Mouse (Mus musculus): Measurements from ENCODE around the gene Ap3d1.

The Ap3d1 gene

DNA sequence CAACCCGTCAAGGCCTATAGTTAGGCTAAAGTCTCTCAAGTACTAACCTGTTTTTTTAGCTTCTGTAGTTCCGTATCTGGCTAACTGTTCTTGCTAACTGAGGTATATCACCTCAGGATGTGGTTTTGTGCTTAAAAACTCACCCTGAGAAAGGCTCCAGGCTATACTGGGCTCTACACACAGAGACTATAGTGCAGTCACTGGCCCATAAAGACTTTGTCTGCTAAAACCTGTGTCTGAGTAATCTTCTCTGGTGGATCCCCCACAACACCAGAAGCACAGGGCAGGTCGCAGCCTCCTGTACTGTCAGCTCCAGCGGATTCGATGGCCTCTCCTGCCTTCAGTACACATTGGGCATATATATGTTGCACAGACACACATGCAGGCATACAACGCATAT, 60.1 kb downstream of the Ap3d1 start:
- DNase-seq (ENCODE audit: low read depth) = no peak

DNA sequence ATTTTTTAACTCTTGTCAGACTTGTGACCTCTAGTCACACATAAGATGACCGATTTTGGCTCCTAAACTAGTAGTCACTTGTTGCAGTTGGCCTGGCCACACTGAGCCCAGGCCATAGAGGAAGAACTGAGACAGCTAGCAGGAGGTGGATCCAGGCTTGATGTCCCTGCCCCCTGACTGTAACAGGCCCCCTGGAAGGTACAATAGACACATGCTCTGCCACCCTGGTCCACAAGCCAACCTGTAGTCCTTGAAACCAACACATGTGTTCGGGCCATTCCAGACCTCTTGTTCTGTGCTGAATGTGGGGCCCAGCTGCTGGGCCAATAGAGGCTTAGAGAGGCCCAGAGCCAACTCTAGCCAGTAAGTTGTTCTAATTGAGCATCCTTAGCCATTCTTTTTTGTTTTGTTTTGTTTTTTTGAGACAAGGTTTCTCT, 61.8 kb downstream of the Ap3d1 start:
- DNase-seq (ENCODE audit: low read depth) = no peak

DNA sequence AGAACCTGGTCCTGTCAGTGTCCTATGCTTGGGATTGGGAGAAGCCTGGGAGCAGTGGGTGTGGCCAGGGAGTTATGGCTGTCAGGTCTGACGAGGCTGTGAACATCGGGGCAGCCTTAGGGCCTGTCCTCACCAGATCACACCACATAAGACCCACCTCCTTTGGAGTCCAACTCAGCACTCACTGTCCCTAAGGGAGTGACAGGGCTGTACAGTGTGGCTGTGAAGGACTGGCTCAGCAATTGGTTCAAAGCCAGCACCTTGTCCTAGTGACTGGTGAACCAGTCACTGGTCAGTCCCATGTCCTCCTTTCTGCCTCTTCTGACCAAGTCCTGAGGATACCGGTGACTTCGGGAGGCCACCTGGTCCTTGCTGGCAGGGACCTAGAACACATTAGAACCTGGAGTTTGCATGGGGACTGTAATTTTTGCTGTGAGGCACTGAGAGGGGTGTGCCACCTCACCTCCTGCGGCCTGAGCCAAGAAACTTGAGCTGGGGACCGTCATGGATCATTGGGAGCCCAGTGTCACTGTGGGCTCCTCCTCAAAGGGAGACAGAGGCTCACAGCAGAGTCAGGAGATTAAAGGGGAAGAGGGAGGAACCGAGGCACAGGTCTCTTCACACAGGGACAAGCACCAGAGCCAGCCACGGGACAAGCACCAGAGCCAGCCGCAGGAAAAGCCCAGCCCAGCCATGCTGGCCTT, 62.4 kb downstream of the Ap3d1 start:
- DNase-seq (ENCODE audit: low read depth) = peak; percentile 57

DNA sequence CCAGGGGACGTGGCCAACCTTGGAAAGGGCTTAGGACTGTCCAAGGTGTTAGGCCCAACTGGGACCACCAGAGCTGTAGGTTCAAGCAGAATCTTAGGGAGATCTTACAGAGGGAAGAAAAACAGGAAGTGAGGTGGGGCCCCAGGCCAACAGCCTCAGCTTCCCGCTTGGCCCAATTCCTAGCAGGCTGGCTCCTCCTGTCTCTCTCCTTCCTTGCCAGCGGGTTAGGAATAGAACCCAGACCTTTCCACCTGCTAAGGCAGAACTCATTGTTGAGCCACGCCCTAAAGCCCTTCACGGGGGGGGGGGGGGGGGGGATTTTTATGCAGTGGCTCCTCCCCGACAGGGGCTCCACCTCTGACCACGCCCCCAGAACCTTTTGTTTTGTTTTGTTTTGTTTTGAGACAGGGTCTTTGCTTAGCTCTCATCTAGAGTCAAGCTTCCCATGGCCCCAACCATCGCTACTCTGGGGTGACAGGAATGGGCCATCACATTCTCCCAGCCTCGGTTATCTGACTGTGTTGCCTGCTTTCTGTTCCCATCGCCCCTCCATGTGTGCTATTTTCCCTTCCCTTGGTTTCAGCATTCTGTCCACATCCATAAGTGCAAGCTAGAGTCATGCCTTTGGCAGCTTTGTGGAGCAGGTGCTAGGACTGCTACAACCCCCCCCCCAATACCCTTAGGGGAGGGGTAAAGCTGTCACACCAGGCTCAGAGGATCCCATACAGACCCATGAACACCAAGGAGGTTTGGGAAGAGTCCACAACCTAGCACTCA, 63.3 kb downstream of the Ap3d1 start:
- DNase-seq (ENCODE audit: low read depth) = peak; percentile 90

DNA sequence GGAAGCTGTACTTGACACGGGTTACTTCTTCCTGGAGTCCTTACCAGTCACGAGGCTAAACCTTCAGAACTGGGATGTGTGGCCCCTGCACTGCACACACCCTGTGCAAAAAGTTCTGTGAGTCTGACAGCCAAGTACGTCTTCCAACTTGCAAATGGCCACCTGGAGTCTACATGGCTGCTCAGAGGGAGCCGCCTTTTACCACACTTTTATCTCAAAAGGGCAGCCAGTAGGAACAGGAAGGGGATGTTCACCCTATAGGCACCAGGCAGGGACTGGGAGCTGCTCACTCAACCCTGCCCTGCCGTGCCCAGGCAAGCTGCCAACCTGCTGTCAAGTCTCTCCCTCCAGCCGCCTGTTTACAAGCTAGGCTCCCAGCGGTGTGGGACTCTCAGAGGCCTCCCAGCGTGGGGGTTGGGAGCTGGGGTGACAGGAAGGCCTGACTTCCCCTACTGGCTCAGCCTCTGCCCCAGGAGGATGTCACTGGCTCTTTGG, 64.1 kb downstream of the Ap3d1 start, which contains the start of gene Mknk2:
TSS of gene Mknk2 (minus strand) at position 171 of the 495 bp plus-strand sequence.
- DNase-seq (ENCODE audit: low read depth) = peak; percentile 100

DNA sequence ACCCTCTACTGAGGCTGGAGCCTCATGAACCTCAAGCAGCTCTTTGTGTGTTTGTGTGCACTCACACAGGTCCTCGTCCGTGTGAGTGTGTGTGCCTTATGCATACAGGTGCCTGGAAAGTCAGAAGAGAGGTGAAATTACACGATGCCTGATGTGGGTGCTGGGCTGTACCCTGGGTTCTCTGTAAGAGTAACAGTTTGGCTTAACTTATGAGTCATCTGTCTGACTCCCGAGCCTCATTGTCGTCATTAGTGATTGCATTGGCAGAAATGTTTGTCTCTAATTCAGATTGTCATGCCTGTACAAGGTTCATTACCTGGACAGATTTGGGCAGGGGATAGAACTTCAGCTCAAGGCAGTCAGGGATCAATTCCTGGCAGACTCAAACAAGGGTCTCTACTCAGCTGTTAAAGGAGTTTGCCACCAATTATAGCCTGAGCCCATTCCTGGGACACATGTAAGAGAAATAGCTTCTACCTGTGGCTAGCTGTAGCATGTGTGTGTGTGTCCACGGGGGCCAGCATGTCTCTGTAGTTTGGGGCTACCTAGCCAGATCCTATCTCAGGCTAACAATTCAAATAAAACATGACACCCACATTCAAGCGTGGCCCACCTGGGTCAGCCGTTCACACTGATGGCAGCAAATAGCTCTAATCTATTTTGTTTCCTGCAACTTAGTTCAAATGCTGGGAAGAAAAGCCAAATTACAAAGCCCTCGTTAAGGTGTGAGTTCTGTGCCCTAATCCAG, 64.8 kb downstream of the Ap3d1 start:
- peak; percentile 87 for DNase-seq (ENCODE audit: low read depth)

DNA sequence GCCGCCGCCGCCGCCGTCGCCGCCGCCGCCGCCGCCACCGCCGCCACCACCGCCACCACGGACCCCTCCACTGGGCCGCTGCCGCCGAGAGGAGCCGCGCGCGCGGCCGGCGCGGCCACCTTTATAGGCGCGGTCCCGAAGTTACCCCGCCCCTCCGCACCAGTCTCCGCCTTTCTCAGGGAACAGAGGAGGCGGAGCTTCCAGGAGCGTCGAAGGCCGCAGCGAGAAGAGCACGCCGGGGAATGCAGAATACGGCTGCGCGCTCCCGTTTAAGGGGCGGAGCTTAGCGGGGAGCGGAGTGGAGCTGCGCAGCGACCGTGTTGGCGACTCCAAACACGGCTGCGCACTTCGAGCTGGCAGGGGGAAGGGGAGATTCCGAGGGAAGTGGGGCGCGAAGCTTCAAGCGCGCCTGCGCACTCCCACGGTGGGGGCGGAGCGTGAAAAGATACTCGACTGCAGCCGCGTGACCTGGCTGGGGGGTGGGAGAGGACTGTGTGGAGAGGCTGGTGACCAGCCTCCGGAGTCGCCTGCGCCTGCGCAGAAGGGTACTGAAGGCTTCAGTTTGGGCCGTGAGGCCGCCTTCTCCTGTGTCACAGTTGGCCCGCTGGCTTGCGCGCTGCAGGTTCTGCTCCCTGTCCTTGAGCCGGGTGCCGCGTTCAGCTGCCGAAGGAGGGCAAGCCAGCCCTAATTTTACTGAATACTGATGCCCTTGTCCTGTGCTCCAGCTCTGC, 65.7 kb downstream of the Ap3d1 start:
- peak; percentile 100 for DNase-seq (ENCODE audit: low read depth)

DNA sequence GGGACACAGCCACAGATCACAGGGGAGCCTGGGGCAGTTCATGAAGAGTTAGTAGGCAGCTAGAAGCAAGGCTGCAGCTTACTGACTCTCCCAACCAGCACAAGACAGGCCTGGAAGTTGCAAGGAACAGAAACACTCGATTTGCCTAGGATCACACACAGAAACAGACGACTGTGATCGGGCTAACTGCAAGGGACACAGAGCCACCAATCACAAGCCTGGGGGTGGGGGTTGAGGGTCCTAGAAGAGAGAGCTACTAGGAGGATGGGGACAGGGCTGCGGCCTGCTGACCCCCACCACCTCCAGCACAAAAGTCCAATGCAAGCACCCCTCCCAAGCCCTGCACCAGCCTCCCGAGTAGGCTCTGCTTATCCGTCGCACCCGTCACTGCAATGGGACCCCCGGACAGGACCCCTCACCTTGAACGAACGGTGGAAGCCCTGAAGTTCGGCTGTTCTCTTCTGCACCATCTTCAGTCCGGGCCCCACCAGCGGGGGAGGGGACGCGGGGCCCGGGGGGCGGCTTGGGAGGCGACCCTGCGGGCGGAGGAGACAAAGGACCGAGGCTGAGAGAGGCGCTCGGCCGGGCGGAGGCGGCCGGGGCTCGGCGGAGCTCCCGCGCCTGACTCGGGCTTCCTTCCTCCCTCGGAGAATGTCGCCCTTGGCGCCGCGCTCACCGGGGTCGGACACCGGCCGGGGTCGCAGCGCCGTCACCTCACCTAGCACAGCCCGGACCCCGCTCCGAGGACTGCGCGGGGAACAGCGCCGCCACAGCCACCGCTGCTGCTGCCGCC, 66.5 kb downstream of the Ap3d1 start:
- peak; percentile 42 for DNase-seq (ENCODE audit: low read depth)

DNA sequence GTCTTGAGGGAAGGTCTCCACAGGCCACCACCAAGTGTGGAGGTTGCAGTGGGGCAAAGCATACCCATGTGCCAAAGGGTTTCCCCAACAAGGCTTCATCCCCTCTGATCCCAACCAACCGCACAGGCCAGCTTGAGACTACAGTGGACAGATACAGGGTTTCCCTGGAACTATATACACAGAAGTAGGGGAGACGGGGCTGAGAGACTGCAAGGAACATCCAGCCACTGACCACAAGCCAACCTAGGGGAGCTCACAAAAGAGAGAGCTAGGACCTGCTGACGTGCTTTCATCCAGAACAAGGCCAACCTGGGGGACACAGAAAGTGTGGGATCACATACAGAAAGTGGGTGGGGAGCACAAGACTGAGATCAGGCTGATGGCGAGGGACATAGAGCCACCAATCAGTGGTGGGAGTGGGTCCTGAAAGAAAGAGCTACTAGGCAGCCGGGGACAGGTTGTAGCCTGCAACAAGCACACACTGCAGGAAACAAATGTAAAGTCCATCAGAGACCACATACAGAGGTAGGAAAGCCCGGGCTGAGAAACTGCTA, 67.1 kb downstream of the Ap3d1 start:
- no peak for DNase-seq (ENCODE audit: low read depth)

DNA sequence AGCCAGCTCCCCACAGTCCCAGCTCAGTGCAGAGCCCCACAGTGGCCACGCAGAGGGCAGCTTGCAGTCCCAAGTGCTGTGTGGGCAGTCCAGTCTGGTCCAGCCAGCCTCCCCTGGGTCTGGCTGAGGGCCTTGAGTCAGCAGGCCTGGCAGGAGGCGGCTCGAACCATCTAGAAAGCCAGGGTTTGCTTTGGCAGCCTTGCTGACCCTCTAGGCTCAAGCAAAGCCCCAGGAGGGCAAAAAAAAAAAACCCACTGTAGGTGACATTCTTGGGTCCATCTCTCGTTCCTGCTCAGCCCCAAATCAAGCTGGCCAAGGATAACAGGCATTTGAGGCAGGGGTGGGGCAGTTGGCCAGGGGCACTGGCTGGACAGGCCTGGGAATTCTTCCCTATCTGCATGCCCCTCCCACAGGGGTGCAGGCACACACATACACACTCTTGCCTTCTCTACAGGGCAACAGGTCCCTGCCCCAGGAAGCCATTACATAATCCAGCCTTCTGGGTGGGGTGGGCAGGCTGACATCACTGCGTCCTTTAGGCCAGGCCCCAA, 67.8 kb downstream of the Ap3d1 start:
- peak; percentile 22 for DNase-seq (ENCODE audit: low read depth)

DNA sequence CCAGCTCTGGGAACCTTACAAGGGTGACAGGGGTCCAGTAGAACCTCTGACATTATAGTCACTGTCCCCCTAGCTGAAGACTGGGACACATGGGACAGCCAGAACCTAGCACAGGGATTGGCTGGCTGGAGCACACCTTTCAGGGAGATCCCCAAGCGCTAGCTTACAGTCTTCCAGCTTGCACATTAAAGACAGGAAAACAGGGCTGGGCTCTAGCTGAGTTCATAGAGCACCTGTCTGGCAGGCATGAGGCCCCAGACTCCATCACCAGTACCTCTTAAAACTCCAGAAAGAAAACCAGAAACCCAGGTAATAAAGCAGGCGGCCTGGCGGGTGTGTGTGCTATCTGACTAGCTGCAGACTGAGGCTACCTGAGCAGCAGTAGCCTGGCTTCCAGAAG, 68.4 kb downstream of the Ap3d1 start:
- no peak for DNase-seq (ENCODE audit: low read depth)

DNA sequence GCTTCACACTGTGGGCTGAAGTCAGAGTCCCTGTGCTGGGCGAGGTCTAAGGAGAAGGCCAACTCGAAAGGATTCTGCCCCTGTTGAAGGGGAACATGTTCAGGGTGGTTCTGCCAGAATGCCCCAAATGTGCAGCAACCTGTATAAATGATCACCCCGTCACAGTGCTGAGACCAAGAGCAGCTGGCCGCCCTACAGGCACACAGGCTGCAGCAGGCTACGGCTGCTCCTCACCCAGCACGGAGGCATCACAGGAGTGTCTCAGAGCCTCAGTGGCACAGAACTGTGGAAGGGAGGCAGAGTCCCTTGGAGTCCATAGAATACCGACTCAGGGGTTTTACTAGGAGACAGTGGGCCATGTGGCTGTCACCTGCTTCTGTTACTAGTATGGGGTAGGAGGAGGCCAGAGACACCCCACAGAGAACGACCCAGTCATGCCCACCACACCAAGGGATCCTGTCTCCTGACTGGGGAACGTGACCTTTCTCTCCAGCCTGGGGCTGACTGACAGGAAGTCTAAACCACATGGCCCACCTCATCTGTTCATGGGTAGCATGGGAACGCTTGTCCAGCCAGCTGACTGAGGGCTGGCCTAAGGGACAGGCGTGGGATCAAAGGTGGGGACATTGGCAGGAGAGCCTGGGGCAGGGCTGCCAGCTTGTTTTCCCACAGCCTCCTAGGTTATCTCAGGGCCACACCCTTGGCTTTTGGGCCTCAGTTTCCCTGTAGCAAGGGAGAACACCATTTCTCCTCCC, 70.0 kb downstream of the Ap3d1 start:
- DNase-seq (ENCODE audit: low read depth) = peak; percentile 63

DNA sequence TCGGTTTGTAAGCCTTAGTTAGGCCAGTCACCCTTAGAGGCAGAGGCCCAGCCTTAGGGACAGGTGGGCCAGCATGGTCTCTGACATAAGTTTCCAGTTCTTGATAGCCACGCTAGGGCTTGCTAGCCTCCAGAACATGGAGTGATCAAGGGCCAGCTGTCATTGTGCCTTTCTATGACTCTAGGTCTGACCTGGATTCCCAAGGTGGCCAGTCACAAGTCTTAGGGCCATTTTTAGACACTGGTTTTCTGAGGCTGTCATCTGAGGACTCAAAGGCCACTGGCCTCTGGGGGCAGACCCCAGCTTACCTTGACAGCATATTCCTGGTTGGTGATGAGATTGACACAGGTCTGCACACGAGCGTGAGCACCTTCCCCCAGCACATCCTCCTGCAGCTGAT, 70.8 kb downstream of the Ap3d1 start:
- no peak for DNase-seq (ENCODE audit: low read depth)

DNA sequence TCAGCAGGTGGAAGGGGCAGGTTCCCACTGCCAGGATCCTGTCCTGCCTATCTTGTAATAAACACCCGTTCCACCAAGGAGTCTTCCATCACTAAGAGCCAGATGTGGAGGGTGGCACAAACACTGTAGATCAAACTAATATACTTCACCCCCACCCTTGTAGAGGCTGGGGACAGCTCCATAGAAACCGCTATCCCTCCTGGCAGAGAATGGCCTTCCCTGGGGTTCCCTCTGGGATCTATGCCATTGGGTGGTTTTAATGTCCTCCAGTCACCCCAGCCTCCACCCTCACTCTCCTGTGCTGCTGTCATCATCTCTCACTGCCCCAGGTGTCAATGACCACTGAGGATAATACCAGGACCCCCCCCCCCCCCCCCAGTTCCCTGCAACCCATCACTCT, 71.5 kb downstream of the Ap3d1 start:
- DNase-seq (ENCODE audit: low read depth) = no peak

DNA sequence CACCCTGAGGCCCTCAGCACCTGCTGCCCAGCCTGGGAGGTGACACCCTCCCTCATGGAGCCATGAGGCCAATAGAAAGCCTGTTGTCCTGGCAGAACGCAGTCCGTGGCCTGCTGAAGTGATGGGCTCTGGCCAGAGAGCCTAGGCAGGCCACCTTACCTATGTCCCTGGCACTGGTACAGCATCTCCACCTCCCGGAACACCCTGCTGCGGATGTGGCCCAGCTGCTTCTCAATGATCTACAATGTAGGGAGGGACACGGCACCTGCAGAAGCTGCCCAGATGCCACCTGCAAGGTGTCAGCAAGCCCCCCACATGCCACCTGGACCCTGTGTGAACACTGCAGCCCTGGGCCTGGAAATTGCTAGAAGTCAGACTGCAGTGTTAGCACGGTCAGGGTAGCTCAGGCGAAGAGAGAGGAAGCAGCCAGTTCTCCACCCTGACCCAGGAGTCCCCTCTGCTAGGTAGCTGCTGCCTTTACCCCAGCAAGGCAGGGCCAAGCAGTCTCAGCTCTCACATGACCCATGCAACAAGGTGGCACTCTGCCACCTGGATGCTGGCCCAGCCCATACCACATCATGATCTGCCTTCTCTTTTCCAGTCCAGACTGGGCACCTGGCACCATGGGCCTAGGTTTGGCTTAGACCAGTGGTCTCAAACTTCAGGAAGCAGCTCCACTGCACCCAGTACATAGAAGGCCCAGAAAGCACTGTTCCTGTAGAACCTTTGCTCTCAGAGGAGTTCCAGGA, 72.2 kb downstream of the Ap3d1 start:
- no peak for DNase-seq (ENCODE audit: low read depth)

DNA sequence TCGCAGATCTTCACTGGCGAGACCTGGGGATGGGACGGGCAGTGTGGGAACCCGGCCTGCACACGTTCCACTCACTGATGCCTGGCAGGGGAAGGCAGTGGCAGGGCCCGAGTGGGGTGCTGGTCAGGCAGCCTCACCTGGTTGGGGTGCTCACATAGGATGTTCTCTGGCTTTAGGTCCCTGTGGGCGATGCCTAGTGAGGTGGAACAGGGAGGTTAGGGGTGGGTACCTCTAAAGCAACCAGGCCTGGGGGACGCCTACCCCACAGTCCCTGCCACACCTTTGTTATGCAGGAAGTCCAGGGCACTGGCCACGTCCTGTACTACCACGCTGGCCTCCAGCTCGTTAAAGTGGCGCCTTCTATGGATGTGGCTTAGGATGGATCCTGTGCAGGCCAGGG, 73.0 kb downstream of the Ap3d1 start:
- no peak for DNase-seq (ENCODE audit: low read depth)

DNA sequence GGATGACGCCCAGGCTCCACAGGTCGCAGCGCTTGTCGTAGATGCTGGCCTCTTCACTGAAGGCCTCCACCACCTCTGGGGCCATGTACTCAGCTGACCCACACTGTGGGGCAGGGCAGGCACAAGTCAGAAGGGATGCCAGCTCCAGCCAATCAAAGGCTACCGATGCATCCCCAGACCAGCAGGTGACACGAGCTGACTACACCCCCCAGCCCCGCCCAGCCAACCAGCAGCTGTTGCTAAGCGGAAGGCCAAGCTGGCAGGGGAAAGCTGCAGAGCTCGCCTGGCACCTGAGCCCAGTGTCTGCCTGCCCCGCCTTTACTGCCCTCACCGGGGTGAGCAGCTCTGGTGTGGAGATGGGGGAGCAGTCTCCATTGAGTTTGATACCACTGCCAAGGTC, 73.5 kb downstream of the Ap3d1 start:
- DNase-seq (ENCODE audit: low read depth) = no peak

DNA sequence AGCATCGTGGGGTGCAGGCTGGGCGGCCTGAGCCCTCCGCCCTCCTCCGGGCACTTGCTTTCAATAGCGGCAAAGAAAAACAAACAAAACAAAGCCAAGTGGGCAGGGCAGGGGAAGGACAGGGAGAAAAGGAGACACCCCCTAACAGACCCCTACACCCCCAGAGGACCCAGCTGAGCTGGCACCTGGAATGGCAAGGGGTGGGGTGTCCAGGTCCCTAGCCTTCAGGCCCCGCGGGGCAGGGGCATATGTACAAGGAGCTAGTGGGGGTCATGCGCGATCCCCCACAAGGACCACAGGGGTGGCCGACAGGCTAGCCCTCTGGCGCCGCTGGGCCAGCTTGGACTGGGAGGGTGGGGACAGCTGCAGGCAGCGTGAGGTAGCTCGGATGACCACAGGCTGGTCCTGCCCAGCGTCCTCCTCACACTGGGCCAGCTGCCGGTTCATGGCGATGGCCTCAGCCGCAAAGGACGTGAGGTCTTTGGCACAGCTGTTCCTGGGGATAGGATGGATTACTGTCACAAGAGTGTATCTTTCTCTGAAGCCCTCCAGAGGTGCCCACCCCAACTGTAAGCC, 75.1 kb downstream of the Ap3d1 start:
- no peak for DNase-seq (ENCODE audit: low read depth)
